Mouse (Mus musculus) forebrain, embryonic 13.5 days (tissue): ENCODE measurements around the gene Pth. TPM values are rescaled to one million over a fixed set of nuclear protein-coding genes. Genes with fewer than 3 reads are reported as not detected.

ENCODE experiments used
- ATAC-seq: fragments of 200-750 bp; cut with Nextera tagmentation; 2 replicates; pipeline ENCODE4 v1.8.0; 2017
- H3K27ac ChIP-seq: fragments of 300-500 bp; sonication (generic); 2 replicates; pipeline ENCODE4 v1.5.1; 2015; ENCODE audit warnings: inconsistent platforms, mild to moderate bottlenecking, moderate library complexity
- H3K27me3 ChIP-seq: fragments of 300-500 bp; sonication (generic); 2 replicates; pipeline ENCODE4 v1.6.1; 2015; ENCODE audit warnings: mild to moderate bottlenecking, inconsistent platforms
- H3K36me3 ChIP-seq: fragments of 300-500 bp; sonication (generic); 2 replicates; pipeline ENCODE4 v1.6.1; 2015; ENCODE audit warnings: mild to moderate bottlenecking, inconsistent platforms; ENCODE audit not compliant: poor library complexity, severe bottlenecking
- H3K4me1 ChIP-seq: fragments of 300-500 bp; sonication (generic); 2 replicates; pipeline ENCODE4 v1.6.1; 2015; ENCODE audit warnings: inconsistent platforms
- H3K4me2 ChIP-seq: fragments of 300-500 bp; sonication (generic); 2 replicates; pipeline ENCODE4 v1.6.1; 2015; ENCODE audit warnings: inconsistent platforms, mild to moderate bottlenecking, moderate library complexity
- H3K4me3 ChIP-seq: fragments of 300-500 bp; sonication (generic); 2 replicates; pipeline ENCODE4 v1.5.1; 2015; ENCODE audit warnings: mild to moderate bottlenecking, inconsistent platforms
- H3K9ac ChIP-seq: fragments of 300-500 bp; sonication (generic); 2 replicates; pipeline ENCODE4 v1.6.1; 2015; ENCODE audit warnings: mild to moderate bottlenecking, inconsistent platforms
- H3K9me3 ChIP-seq: fragments of 300-500 bp; sonication (generic); replicated peaks from 2 replicates; pipeline ENCODE4 v1.6.1; 2016; ENCODE audit warnings: inconsistent platforms
- WGBS: fragments of 180-500 bp; shearing (Covaris S2); methylation state at CpG from one replicate; pipeline ENCODE4 v1.1.7; 2015; 5-methylcytosine and 5-hydroxymethylcytosine counted together
- polyA plus RNA-seq: library from polyadenylated mRNA; unstranded; fragments of >200 nt; fragmentation: Nextera tagmentation; extraction: Ambion mirVana; gene quantifications from 2 replicates; pipeline ENCODE4 v1.2.1, GENCODE M21; 2015

Pth gene
- polyA plus RNA-seq: not detected in 2 replicates

DNA sequence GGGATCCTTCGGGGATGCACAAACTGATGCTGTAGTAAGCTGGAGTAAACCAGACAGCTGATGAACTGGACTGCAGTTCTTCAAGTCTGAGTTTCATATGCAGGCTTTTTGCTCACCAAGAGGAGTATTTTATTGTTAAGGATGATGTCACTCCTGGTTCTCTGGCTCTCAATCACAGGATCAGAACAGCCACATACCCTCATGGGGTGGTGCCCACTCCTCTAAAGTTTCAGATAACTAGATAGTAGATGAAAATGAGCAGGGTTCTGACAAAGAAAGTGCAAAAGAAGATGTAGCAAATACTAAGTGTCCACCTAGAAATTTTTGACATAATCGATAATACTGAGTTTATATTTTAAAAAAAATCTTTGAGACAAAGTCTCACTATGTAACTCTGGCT, at the start of gene Pth:
Gene Pth, minus strand, starts transcription at position 101 of the 400 bp plus-strand sequence.
- Histone ChIP-seq H3K27me3 (no peaks in the 10 kb centered on the region), H3K27ac (no peak within 1 kb of the TSS), H3K4me1 (no peaks in the 10 kb centered on the region), H3K4me3 (no peak within 1 kb of the TSS), H3K9me3 (no peaks in the 10 kb centered on the region), H3K36me3 (no peaks in the 10 kb centered on the region), H3K9ac (no peak within 1 kb of the TSS), H3K4me2 (no peak within 1 kb of the TSS)
- ATAC-seq: no peak
- 95% methylated on average over 2 of the region's 2 CpGs for WGBS

GRCm38 (mm10) chr7:113436312-113436711, 47.9 kb upstream of the Pth start:
- H3K9ac ChIP-seq: no peak overlapping the region
- no peak overlapping the region for H3K27ac ChIP-seq
- peaks cover 4% of the 10 kb centered on the region; the same call in 1 of the 2 replicates for H3K9me3 ChIP-seq
- no peaks in the 10 kb centered on the region for H3K36me3 ChIP-seq
- H3K4me2 ChIP-seq: no peak overlapping the region
- ATAC-seq: no peak
- H3K4me1 ChIP-seq: no peaks in the 10 kb centered on the region
- H3K27me3 ChIP-seq: no peaks in the 10 kb centered on the region
- H3K4me3 ChIP-seq: no peak overlapping the region
- WGBS: 88% methylated on average over 10 of the region's 10 CpGs

DNA sequence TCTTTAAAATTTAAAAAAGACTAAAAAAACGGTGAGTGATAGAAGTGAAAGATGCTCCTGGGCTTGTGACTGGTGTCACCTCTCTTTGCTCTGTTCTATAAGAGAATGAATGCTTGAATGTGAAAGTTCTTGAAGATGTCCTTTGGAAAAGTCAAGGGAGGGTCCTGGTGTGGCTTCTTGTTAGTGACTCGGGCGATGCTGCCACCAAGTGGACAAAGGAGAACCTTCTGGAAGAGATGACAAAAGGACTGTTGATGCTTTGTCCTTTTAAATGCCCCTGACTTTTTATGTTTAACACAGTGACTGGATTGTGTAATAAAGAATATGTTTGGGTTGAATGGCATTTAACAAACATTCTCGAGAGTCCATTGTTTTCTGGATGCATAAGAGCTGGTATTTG, 45.9 kb upstream of the Pth start:
- Histone ChIP-seq H3K4me1 (no peaks in the 10 kb centered on the region), H3K27ac (no peak overlapping the region), H3K4me3 (no peak overlapping the region), H3K9me3 (no peaks in the 10 kb centered on the region), H3K9ac (no peak overlapping the region), H3K27me3 (no peaks in the 10 kb centered on the region), H3K36me3 (no peaks in the 10 kb centered on the region), H3K4me2 (no peak overlapping the region)
- ATAC-seq: no peak
- WGBS: 23% methylated on average over 4 of the region's 4 CpGs

DNA sequence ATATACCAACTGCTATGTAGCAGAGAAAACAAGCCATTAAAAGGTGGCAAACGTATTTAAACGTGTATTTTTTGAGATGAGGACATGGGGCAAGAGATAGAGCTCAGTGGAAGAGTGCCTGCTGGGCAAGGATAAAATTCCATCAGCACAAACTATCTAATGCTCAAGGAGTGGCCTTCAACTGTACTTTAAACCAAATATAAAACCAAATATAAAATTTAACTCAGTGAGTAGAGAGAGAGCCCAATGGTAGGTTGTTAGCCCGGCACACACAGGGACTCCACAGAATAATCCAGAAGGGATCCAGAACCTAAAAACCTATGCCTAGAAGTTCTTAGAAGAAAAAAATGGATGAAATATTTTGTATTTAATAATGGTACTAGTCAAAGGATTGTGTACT, 45.1 kb upstream of the Pth start:
- WGBS: 81% methylated on average over 3 of the region's 3 CpGs
- H3K27me3 ChIP-seq: no peaks in the 10 kb centered on the region
- no peak overlapping the region for H3K9ac ChIP-seq
- H3K4me2 ChIP-seq: no peak overlapping the region
- H3K4me1 ChIP-seq: no peaks in the 10 kb centered on the region
- H3K36me3 ChIP-seq: no peaks in the 10 kb centered on the region
- no peak overlapping the region for H3K4me3 ChIP-seq
- no peaks in the 10 kb centered on the region for H3K9me3 ChIP-seq
- ATAC-seq: no peak
- H3K27ac ChIP-seq: no peak overlapping the region

- Histone ChIP-seq H3K4me1 (no peaks in the 10 kb centered on the region), H3K4me3 (no peak overlapping the region), H3K36me3 (no peaks in the 10 kb centered on the region), H3K4me2 (no peak overlapping the region), H3K27me3 (no peaks in the 10 kb centered on the region), H3K27ac (no peak overlapping the region), H3K9ac (no peak overlapping the region), H3K9me3 (no peaks in the 10 kb centered on the region)
- WGBS: 81% methylated on average over 4 of the region's 4 CpGs
- no peak for ATAC-seq
Observed at GRCm38 (mm10) chr7:113432891-113433290, 44.5 kb upstream of the Pth start.

- 91% methylated on average over 1 of the region's 1 CpGs for WGBS
- ATAC-seq: no peak
- H3K36me3 ChIP-seq: no peaks in the 10 kb centered on the region
- no peaks in the 10 kb centered on the region for H3K9me3 ChIP-seq
- no peak overlapping the region for H3K9ac ChIP-seq
- H3K4me2 ChIP-seq: no peak overlapping the region
- no peaks in the 10 kb centered on the region for H3K27me3 ChIP-seq
- no peaks in the 10 kb centered on the region for H3K4me1 ChIP-seq
- H3K27ac ChIP-seq: no peak overlapping the region
- no peak overlapping the region for H3K4me3 ChIP-seq
Observed at GRCm38 (mm10) chr7:113420771-113421170, 32.4 kb upstream of the Pth start.

- H3K4me1 ChIP-seq: no peaks in the 10 kb centered on the region
- H3K4me2 ChIP-seq: no peak overlapping the region
- H3K9me3 ChIP-seq: no peaks in the 10 kb centered on the region
- H3K9ac ChIP-seq: no peak overlapping the region
- H3K27me3 ChIP-seq: no peaks in the 10 kb centered on the region
- no peak for ATAC-seq
- H3K36me3 ChIP-seq: no peaks in the 10 kb centered on the region
- no peak overlapping the region for H3K27ac ChIP-seq
- 45% methylated on average over 4 of the region's 4 CpGs for WGBS
- H3K4me3 ChIP-seq: no peak overlapping the region
Observed at GRCm38 (mm10) chr7:113419070-113419782, 30.9 kb upstream of the Pth start.

GRCm38 (mm10) chr7:113416536-113416935, 28.2 kb upstream of the Pth start:
- Histone ChIP-seq H3K36me3 (no peaks in the 10 kb centered on the region), H3K9ac (no peak overlapping the region), H3K4me3 (no peak overlapping the region), H3K9me3 (no peaks in the 10 kb centered on the region), H3K27me3 (no peaks in the 10 kb centered on the region), H3K27ac (no peak overlapping the region), H3K4me2 (no peak overlapping the region), H3K4me1 (no peaks in the 10 kb centered on the region)
- 94% methylated on average over 1 of the region's 1 CpGs for WGBS
- ATAC-seq: no peak

DNA sequence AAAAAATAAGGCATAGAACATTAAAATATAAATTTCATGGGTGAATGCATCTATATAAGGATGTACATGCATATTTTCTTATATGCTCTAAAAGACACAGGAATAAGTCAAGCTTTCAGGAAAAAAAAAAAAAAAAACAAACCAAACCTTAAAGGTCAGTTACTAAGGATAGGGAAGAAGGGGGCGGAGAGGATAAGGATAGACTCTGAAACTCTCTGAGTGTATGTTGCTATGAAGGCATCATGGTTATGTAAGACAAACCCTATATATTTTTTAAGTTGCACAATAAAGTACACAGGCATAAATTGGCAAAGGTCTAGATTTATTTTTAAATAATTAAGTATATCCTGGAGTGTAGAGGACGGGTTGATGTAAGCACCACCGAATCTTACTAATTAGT, 26.9 kb upstream of the Pth start:
- no peaks in the 10 kb centered on the region for H3K36me3 ChIP-seq
- H3K9me3 ChIP-seq: no peaks in the 10 kb centered on the region
- no peaks in the 10 kb centered on the region for H3K27me3 ChIP-seq
- H3K4me3 ChIP-seq: no peak overlapping the region
- ATAC-seq: no peak
- no peaks in the 10 kb centered on the region for H3K4me1 ChIP-seq
- no peak overlapping the region for H3K4me2 ChIP-seq
- WGBS: 77% methylated on average over 3 of the region's 3 CpGs
- H3K27ac ChIP-seq: no peak overlapping the region
- no peak overlapping the region for H3K9ac ChIP-seq

- Histone ChIP-seq H3K27ac (no peak overlapping the region), H3K4me2 (no peak overlapping the region), H3K9ac (no peak overlapping the region), H3K4me1 (no peaks in the 10 kb centered on the region), H3K36me3 (no peaks in the 10 kb centered on the region), H3K4me3 (no peak overlapping the region), H3K27me3 (no peaks in the 10 kb centered on the region), H3K9me3 (no peaks in the 10 kb centered on the region)
- ATAC-seq: no peak
- WGBS: 56% methylated on average over 5 of the region's 5 CpGs
Observed at GRCm38 (mm10) chr7:113408712-113409111, 20.3 kb upstream of the Pth start.

- Histone ChIP-seq H3K36me3 (no peaks in the 10 kb centered on the region), H3K4me2 (no peak overlapping the region), H3K27ac (no peak overlapping the region), H3K4me3 (no peak overlapping the region), H3K9me3 (no peaks in the 10 kb centered on the region), H3K27me3 (no peaks in the 10 kb centered on the region), H3K4me1 (no peaks in the 10 kb centered on the region), H3K9ac (no peak overlapping the region)
- ATAC-seq: no peak
Observed at GRCm38 (mm10) chr7:113398083-113398482, 9.7 kb upstream of the Pth start.

DNA sequence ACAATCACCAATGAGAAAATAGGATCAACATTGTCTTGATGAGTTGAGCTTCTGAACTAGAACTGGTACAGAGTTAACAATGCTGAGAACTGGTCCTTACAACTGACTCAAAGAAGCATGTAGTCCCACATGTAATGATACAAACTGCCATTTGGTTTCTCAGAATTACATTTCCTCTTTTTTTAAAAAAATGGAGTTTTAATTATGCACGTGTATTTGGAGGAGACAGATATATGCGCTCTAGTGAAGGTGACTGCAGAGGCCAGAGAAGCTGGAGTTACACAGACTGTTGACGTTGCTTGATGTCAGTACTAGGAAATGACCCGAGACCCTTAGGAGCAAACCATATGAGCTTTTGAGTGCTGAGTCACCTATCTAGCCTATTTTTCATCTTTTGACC, 8.3 kb upstream of the Pth start:
- Histone ChIP-seq H3K27ac (no peak overlapping the region), H3K27me3 (no peaks in the 10 kb centered on the region), H3K4me2 (no peak overlapping the region), H3K9ac (no peak overlapping the region), H3K4me1 (no peaks in the 10 kb centered on the region), H3K9me3 (no peaks in the 10 kb centered on the region), H3K4me3 (no peak overlapping the region), H3K36me3 (no peaks in the 10 kb centered on the region)
- no peak for ATAC-seq
- WGBS: 95% methylated on average over 4 of the region's 4 CpGs

- Histone ChIP-seq H3K4me3 (no peak overlapping the region), H3K4me2 (no peak overlapping the region), H3K9ac (no peak overlapping the region), H3K27me3 (no peaks in the 10 kb centered on the region), H3K36me3 (no peaks in the 10 kb centered on the region), H3K4me1 (no peaks in the 10 kb centered on the region), H3K27ac (no peak overlapping the region), H3K9me3 (no peaks in the 10 kb centered on the region)
- ATAC-seq: no peak
- 87% methylated on average over 2 of the region's 2 CpGs for WGBS
Observed at GRCm38 (mm10) chr7:113391619-113392018, 3.2 kb upstream of the Pth start.
